Mouse (Mus musculus) urinary bladder, postnatal 14 days (tissue): Measurements from ENCODE around the gene B4galt2.

Source experiments
- DNase-seq: peaks from one replicate; pipeline ENCODE4 v3.0.0; 2021; ENCODE audit warnings: low spot score

The B4galt2 gene

DNA sequence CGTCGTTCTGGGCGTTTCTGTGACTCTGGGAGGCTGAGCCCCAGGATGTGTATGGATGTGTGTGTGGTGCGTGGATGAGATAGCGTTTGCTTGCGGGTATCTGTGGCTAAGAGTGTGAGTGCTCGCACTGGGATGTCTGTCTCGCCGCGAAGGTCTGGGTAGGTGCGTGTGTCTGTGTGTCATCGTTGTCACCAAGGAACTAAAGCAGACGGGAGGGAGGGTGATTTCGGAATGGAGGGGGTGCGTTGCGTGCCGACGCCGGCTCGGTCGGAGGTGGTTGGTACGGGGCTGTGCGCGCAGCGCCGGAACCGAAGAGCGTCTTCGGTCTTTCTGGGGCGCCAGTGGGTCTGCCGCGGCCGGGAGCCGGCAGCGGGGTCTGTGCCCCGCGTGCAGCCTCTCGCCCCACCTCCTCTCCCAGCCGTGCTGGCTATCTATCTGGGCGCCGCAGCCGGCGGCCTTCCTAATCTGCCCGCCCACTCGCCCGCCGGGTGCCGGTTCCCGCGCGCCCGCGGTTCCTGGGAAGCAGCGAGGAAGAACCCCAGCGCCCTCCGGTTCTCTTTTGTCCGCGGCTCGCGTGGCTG is 47.7 kb downstream of the B4galt2 start:
- DNase-seq = peak; percentile 41

DNA sequence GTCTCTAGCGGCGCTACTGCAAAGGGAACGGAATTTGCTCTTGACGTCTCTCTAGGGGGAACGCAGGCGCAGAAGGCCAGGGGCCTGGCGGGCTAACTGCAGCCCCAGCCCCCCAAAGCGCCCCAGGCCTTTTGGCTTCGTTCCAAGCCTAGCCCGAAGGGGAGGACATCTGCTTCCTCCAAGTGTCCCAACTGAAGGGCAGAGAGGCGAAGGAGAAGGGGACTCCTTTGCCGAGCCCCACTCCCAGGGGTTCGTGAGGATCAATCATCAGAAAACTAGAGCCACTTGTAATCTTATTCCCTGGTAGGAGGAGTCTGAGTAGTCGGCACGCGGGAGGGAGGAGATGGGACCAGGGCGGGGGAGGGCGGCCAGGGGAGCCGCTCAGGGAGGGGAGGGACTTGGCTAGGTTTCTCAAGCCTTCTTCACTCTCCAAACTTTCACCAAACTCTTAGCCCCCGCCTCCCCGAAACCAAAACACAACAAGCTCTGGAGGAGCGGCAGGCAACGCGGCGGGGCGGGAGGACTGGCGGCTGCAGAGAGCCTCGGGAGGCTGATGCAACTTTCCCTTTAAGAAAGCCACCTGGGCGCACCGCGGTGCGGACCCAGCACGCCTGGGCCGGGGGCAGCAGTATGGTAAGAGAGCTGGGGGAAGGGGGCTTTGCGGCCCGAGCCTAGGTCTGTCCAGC is 48.3 kb downstream of the B4galt2 start:
- DNase-seq = peak; percentile 86

- no peak for DNase-seq
Measured at GRCm38 (mm10) chr4:117834457-117834844, 48.8 kb downstream of the B4galt2 start, which contains the start of gene Slc6a9. Slc6a9 (plus strand) TSS chr4:117834506.

GRCm38 (mm10) chr4:117831920-117832691 is 51.2 kb downstream of the B4galt2 start:
- DNase-seq = peak; percentile 81

- DNase-seq = no peak
Measured at GRCm38 (mm10) chr4:117831499-117831898, 51.8 kb downstream of the B4galt2 start.

- no peak for DNase-seq
Measured at GRCm38 (mm10) chr4:117830801-117831200, 52.5 kb downstream of the B4galt2 start.

- peak; percentile 61 for DNase-seq
Measured at GRCm38 (mm10) chr4:117830124-117830551, 53.1 kb downstream of the B4galt2 start.

DNA sequence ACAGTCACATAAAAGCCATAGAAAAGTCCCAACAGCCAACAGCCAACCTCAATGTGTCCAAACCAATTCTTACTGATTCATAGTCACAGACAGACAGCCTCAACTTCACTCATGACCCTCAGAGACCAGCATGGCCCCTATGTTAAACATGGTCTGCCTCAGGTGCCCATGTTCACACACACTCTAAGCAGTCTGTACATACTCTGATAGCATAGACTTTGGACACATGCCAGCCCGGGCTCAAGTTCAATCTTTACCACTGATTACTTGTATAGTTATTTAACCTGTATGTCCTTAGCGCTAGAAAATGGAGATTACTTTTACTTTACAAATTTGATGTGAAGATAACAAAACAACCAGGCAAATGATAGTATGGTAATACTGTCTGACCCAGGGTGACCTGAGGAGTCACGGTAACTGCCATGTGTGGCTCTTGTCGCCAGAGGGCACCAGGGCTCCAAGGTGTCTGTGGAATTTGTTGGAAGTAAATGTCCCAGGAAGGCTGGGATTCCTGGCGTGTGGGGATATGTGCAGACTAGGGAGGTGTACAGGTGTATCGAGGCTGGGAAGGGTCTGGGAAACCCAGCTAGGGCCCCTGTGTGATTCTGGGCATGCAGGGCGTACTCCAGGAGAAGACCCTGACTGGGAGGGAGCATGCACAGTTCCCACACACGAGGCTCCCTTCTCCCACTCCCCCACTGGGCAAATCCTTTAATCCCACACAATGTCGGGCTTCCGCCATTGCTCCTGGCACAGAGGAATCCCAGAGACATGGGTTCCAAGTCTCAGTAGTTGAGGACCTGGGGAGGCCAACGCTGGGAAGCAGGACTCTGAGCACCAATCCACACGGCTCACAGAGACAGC is 53.8 kb downstream of the B4galt2 start:
- DNase-seq = peak; percentile 74

DNA sequence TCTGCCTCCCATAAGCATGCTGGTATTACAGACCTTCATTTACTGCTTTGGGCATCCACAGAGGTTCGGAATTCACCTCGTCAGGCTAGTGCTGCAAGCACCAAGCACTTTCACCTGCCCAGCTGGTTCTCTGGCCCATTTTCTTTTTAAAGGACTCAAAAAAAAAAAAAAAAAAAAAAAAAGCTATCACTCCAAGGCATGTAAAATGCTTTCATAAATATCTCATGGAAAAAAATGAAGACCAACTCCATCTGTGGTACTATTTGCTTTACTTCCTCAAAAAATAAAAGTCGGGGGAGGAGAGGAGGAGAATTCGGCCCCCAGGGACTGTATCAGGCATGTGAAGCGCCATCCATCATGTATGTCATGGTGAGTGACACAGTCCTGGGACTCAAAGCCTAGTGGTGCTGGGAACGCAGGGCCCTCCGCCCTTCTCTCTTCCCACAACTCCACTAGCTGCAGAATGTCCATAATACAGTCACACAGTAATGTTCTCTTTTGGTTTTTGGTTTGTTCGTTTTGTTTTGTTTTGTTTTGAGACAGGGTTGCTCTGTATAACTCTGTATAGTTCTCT is 54.6 kb downstream of the B4galt2 start:
- DNase-seq = no peak
